In the genomic region with DNA sequence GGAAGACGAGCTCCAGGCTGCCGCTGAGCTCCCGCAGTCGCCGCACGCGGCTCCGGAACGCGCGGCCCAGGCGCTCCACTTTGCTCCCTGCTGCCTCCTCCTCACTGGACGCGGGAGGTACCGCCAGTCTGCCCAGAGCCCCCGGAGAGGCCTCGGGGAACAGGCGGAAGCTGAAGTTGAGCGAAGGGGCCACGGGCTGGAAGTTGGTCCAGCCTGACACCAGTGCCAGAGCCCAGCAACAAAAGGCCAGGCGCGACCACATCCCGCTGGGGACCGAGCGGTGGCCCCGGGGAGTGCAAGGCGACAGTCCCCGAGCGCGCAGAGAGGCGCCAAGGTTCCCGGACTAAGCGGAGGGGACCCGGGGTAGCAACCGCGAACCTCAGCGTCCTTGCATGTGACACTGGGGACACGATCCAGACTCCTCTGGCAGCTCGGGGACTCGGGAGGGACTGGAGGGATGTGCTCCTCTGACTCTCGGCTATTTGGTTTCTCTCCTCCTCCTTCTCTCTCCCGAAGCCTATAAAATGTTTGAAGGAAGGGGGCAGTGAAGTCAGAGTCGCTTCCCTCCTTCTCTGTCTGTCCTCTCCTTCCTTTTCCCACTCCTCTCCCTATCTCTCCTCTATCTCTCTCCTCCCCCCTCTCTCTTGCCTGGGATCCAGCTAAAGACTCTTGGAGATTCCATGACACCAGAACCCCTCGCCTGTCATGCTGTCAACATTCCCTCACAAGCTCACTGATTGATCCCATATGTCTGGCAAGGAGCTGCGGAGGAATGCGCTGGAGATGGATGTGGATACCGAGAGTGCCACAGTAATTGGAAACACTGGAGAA, we compare ENCODE assay signal across 8 mouse cellular contexts. TPM values are rescaled to one million over a fixed set of nuclear protein-coding genes. Genes with fewer than 3 reads are reported as not detected.
DNase-seq lines count a peak whose midpoint lies in the region; ATAC-seq and TF ChIP-seq lines count a peak whose summit lies in the region.

A gene (minus strand): TSS at position 745 of the 831 bp plus-strand sequence.

- peak within 1 kb of the TSS; percentile 42 for H3K4me3 ChIP-seq in forebrain, postnatal 0 days (ENCODE audit: low read depth, low read length)
- H3K4me3 ChIP-seq in hindbrain, embryonic 12.5 days: peak within 1 kb of the TSS; percentile 50
- peak within 1 kb of the TSS; percentile 61 for H3K4me3 ChIP-seq in limb, embryonic 15.5 days
- H3K4me3 ChIP-seq in midbrain, embryonic 15.5 days: peak within 1 kb of the TSS; percentile 46

- peaks cover 13% of the 10 kb centered on the region for H3K27me3 ChIP-seq in forebrain, postnatal 0 days (ENCODE audit: insufficient read depth, low read length)
- H3K27me3 ChIP-seq in hindbrain, embryonic 12.5 days: peaks cover 30% of the 10 kb centered on the region
- peaks cover 11% of the 10 kb centered on the region for H3K27me3 ChIP-seq in limb, embryonic 15.5 days
- peaks cover 29% of the 10 kb centered on the region for H3K27me3 ChIP-seq in midbrain, embryonic 15.5 days (replicated peaks)

- DNase-seq in layer of hippocampus, postnatal 10 days (ENCODE audit: low spot score in 2 of 2): peak; percentile 34 to 40
- no peak for DNase-seq in layer of hippocampus, adult 11-12 months (ENCODE audit: low spot score)
- peak; percentile 65 to 78 for DNase-seq in cerebellum, adult 18-20 months
- peak; percentile 33 for DNase-seq in forebrain, postnatal 0 days
- DNase-seq in MN1 (ENCODE audit: low spot score): no peak

- no peaks in the 10 kb centered on the region for H3K36me3 ChIP-seq in forebrain, postnatal 0 days (ENCODE audit: insufficient read depth)
- no peaks in the 10 kb centered on the region for H3K36me3 ChIP-seq in hindbrain, embryonic 12.5 days
- H3K36me3 ChIP-seq in limb, embryonic 15.5 days: no peaks in the 10 kb centered on the region
- no peaks in the 10 kb centered on the region for H3K36me3 ChIP-seq in midbrain, embryonic 15.5 days (replicated peaks)

- no peak within 1 kb of the TSS for H3K27ac ChIP-seq in forebrain, postnatal 0 days (ENCODE audit: low read depth, low read length)
- no peak within 1 kb of the TSS for H3K27ac ChIP-seq in hindbrain, embryonic 12.5 days
- peak within 1 kb of the TSS; percentile 89 for H3K27ac ChIP-seq in limb, embryonic 15.5 days
- no peak within 1 kb of the TSS for H3K27ac ChIP-seq in midbrain, embryonic 15.5 days

- no peak for TF ChIP-seq CTCF in forebrain, postnatal 0 days (IDR thresholded peaks at IDR 0.05; ENCODE audit: low read depth)

- peak; percentile 75 for ATAC-seq in forebrain, postnatal 0 days
- ATAC-seq in hindbrain, embryonic 12.5 days (ENCODE audit: low FRiP score): peak; percentile 66
- peak; percentile 77 for ATAC-seq in limb, embryonic 15.5 days (ENCODE audit: insufficient number of reproducible peaks, low FRiP score, low TSS enrichment, low read depth)
- ATAC-seq in midbrain, embryonic 15.5 days (replicated peaks): peak; percentile 82

- peak within 1 kb of the TSS; percentile 84 for H3K4me2 ChIP-seq in forebrain, postnatal 0 days (ENCODE audit: low read depth)
- H3K4me2 ChIP-seq in hindbrain, embryonic 12.5 days (replicated peaks): peak within 1 kb of the TSS; percentile 89
- H3K4me2 ChIP-seq in limb, embryonic 15.5 days: peak within 1 kb of the TSS; percentile 95
- H3K4me2 ChIP-seq in midbrain, embryonic 15.5 days: peak within 1 kb of the TSS; percentile 91

- no peaks in the 10 kb centered on the region for H3K9me3 ChIP-seq in forebrain, postnatal 0 days (ENCODE audit: low read length)
- H3K9me3 ChIP-seq in hindbrain, embryonic 12.5 days (replicated peaks): no peaks in the 10 kb centered on the region
- no peaks in the 10 kb centered on the region for H3K9me3 ChIP-seq in limb, embryonic 15.5 days
- no peaks in the 10 kb centered on the region for H3K9me3 ChIP-seq in midbrain, embryonic 15.5 days

- H3K4me1 ChIP-seq in forebrain, postnatal 0 days (ENCODE audit: insufficient read depth): no peaks in the 10 kb centered on the region; the same call in 1 of the 2 replicates
- H3K4me1 ChIP-seq in hindbrain, embryonic 12.5 days: peaks cover 3% of the 10 kb centered on the region
- peaks cover 16% of the 10 kb centered on the region for H3K4me1 ChIP-seq in limb, embryonic 15.5 days
- peaks cover 9% of the 10 kb centered on the region; the same call in 1 of the 2 replicates for H3K4me1 ChIP-seq in midbrain, embryonic 15.5 days

- WGBS in forebrain, postnatal 0 days: under 1% methylated on average over 47 of the region's 47 CpGs
- WGBS in hindbrain, embryonic 12.5 days: under 1% methylated on average over 47 of the region's 47 CpGs
- under 1% methylated on average over 45 of the region's 47 CpGs for WGBS in limb, embryonic 15.5 days
- under 1% methylated on average over 47 of the region's 47 CpGs for WGBS in midbrain, embryonic 15.5 days

- peak within 1 kb of the TSS; percentile 18; the same call in 1 of the 2 replicates for H3K9ac ChIP-seq in forebrain, postnatal 0 days
- H3K9ac ChIP-seq in hindbrain, embryonic 12.5 days: peak within 1 kb of the TSS; percentile 59
- peak within 1 kb of the TSS; percentile 56 for H3K9ac ChIP-seq in limb, embryonic 15.5 days
- peak within 1 kb of the TSS; percentile 34 for H3K9ac ChIP-seq in midbrain, embryonic 15.5 days

RNA-seq across cellular contexts. Expression of the gene that starts here (rescaled TPM):
- total RNA-seq in layer of hippocampus, postnatal 10 days (2021): 1 to 10 TPM; 1.7 TPM
- total RNA-seq in forebrain, postnatal 0 days (2014; rRNA removed): 1.3 and 3.0 TPM in 2 replicates
- polyA plus RNA-seq in forebrain, postnatal 0 days (2015; fragmentation: Nextera tagmentation; extraction: Ambion mirVana): 0.21 and 0.47 TPM in 2 replicates
- polyA plus RNA-seq in hindbrain, embryonic 12.5 days (2016; fragmentation: Nextera tagmentation; extraction: Ambion mirVana): 4.5 and 5.1 TPM in 2 replicates
- polyA plus RNA-seq in limb, embryonic 15.5 days (2015; fragmentation: Nextera tagmentation; extraction: Ambion mirVana): 4.5 and 5.3 TPM in 2 replicates
- 0.76 and 0.83 TPM in 2 replicates for polyA plus RNA-seq in midbrain, embryonic 15.5 days (2015; fragmentation: Nextera tagmentation; extraction: Ambion mirVana)

Comparison
In these comparisons a context has a peak if more than half of its experiments do, and no peak if none do; other contexts are left out.
1. DNase-seq: peak in layer of hippocampus, postnatal 10 days (2 of 2), cerebellum, adult 18-20 months (2 of 2) and forebrain, postnatal 0 days (single experiment); none in layer of hippocampus, adult 11-12 months (single experiment) and MN1 (single experiment).
2. Peak in ATAC-seq, H3K4me3 ChIP-seq, H3K9ac ChIP-seq and H3K4me2 ChIP-seq in midbrain, embryonic 15.5 days; RNA of the gene not detected or under 1 TPM.
3. Peak in every context shown above with its lines, with median percentiles within 50 percentile points of each other: ATAC-seq, H3K4me2 ChIP-seq, H3K4me3 ChIP-seq and H3K9ac ChIP-seq.